Mouse (Mus musculus) CH12.LX (cell line): ENCODE results near the gene Vps53.

ENCODE experiments used
- BHLHE40 ChIP-seq: IDR thresholded peaks from 2 replicates; pipeline ENCODE4 v1.6.1; 2011; ENCODE audit warnings: mild to moderate bottlenecking, low read depth, low read length, improper control_type of control experiment
- CTCF ChIP-seq, 2 experiments: IDR thresholded peaks in 1 of 2; conservative IDR thresholded peaks in 1 of 2; 2 replicates each; pipeline ENCODE4 v1.5.1; 2011 to 2012; ENCODE audit warnings: low read depth in 2 of 2, low read length in 2 of 2, improper control_type of control experiment in 1 of 2, inconsistent platforms in 1 of 2, mild to moderate bottlenecking in 1 of 2, moderate library complexity in 1 of 2
- GABPA ChIP-seq: IDR thresholded peaks from 2 replicates; pipeline ENCODE4 v1.6.1; 2012; ENCODE audit warnings: low read depth, low read length, improper control_type of control experiment, inconsistent platforms; ENCODE audit not compliant: insufficient replicate concordance
- HCFC1 ChIP-seq: IDR thresholded peaks from 2 replicates; pipeline ENCODE4 v1.6.1; 2012; ENCODE audit warnings: low read depth, mild to moderate bottlenecking, inconsistent platforms, low read length, improper control_type of control experiment
- POLR2A ChIP-seq: IDR thresholded peaks from 2 replicates; pipeline ENCODE4 v1.6.1; 2011; ENCODE audit warnings: low read depth, mild to moderate bottlenecking, improper control_type of control experiment, low read length
- POLR2AphosphoS2 ChIP-seq: IDR thresholded peaks from 2 replicates; pipeline ENCODE4 v1.6.1; 2011; ENCODE audit warnings: low read depth, low read length, improper control_type of control experiment
- USF2 ChIP-seq: conservative IDR thresholded peaks from 2 replicates; pipeline ENCODE4 v1.6.1; 2011; ENCODE audit warnings: low read depth, low read length, improper control_type of control experiment
- ZKSCAN1 ChIP-seq: IDR thresholded peaks from 2 replicates; pipeline ENCODE4 v1.6.1; 2012; ENCODE audit warnings: low read depth, inconsistent platforms, low read length, improper control_type of control experiment, borderline replicate concordance

- TF ChIP-seq CTCF (conservative IDR thresholded peaks at IDR 0.05 in 1 of 2, IDR thresholded peaks at IDR 0.05 in 1 of 2; ENCODE audit: low read depth in 2 of 2, low read length in 2 of 2), result no peak
- no peak for TF ChIP-seq POLR2A
- no peak for TF ChIP-seq USF2
- TF ChIP-seq GABPA, result no peak
- no peak for TF ChIP-seq BHLHE40
- TF ChIP-seq ZKSCAN1, result no peak
- no peak for TF ChIP-seq POLR2AphosphoS2
- TF ChIP-seq HCFC1, result no peak
Measured at GRCm38 (mm10) chr11:76060906-76061305, 118.5 kb downstream of the Vps53 start.
